Mouse (Mus musculus): ENCODE results near the gene Mthfsl.
A peak's percentile ranks its signal among the peaks of the same experiment; 100 is the strongest.
"Not testable (repeated sequence)": the region's sequence is repeated elsewhere in the genome, so short reads cannot be mapped to it uniquely, and the experiment has no call there.

Gene Mthfsl

DNA sequence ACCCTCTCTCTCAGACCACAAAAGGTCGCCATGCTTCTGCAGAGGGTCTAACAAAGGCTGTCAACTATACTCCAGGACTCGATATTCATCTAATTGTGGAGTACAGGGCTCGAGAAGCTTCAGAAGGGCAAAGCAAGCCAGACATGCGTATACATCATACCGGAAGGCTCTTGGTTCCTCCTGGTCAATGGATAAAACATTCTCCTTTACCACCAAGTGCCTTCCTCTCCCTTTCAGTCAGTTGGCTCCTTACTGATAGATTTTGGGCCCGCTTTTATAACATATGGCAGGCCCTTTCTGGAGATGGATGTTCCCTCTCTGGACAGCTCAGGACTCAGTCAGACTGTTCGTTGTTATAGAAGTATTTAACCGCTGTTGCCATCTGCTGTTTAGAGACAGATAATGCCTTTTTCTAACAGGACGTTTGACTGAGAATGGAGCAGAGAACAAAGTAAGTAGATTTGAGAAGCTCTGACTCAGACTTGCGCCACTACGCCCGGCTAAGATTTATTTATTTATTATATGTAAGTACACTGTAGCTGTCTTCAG lies at the start of gene Mthfsl:
TSS of gene Mthfsl (minus strand) at position 308 of the 549 bp plus-strand sequence.
- peak; percentile 17 for DNase-seq (ENCODE audit: extremely low read depth, insufficient read length, low spot score)

DNA sequence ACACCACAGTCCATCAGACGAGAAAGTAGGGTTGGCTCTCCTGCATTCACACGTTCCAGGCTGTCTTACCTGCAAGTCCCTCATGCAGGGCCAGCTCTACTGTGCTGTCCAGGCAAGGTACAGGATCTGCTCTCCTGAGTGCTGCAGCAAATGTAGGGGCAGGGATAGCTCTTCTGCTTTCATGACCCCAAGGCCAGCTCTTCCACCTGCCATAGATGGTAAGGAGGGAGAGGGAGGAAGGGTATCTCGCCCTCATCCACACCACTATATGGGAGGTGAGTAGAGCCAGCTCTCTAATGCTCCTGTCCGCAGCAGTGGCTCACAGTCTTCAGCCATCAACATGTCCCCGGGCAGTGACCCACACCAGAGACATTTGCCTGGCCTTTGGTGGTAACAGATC lies 49.4 kb upstream of the Mthfsl start:
- not testable (repeated sequence) for DNase-seq (ENCODE audit: extremely low read depth, insufficient read length, low spot score)

DNA sequence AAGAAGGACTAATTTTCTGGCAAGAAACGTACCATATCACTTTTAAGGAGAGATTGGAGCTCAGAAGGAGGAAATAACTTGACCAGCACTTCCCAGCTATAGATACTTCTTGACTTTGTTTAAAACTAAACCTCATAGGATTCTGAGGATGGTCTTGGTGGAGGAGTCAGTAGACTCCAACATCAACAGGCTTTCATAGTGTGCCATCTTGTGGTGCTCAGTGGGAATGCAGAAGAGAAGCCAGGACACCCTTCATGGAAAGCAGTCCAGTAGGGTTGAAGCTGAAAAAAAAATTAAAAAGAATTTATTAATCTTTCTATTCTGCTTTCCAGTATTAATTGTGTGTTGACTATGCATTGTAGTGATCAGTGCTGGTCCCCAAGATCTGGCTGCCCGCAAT lies 26.6 kb upstream of the Mthfsl start:
- DNase-seq (ENCODE audit: extremely low read depth, insufficient read length, low spot score) = not testable (repeated sequence)

DNA sequence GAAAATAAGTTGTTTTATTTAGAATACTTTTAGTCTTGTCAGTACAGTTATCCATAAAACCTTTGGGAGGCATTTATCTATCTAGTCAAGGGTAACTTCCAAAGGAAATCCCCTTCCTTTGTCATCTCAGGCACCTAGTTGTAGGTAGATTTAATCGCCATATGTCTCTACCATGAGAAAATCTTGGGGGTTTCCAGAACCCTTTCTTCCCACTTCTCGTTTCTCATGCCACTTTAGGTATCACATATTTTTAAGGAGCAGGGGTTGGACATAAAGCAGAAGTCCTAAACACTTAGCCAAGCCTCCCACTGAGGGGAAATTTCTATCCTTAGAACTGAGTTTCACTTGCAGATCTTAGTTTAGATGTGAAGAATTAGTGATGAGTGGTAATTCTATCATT lies 25.9 kb upstream of the Mthfsl start:
- DNase-seq (ENCODE audit: extremely low read depth, insufficient read length, low spot score) = not testable (repeated sequence)

DNA sequence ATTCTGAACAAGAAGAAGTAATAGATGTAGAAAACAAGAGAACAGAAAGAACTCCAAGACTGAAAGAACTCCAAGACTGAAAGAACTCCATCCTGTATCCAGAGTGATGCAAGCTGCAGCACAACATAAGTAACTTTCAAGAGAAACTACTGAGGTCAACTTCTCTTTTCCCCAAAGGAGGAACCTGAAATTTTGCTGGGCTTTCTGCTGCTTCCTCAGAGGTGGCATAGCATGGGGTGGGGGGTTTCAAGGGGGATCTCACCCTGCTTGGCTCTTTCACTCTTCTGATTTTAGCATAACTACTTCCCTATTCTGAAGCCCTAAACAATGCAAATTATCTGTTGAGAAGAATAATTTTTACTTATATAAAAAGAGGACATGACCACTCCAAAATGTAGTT lies 15.2 kb upstream of the Mthfsl start:
- not testable (repeated sequence) for DNase-seq (ENCODE audit: extremely low read depth, insufficient read length, low spot score)

DNA sequence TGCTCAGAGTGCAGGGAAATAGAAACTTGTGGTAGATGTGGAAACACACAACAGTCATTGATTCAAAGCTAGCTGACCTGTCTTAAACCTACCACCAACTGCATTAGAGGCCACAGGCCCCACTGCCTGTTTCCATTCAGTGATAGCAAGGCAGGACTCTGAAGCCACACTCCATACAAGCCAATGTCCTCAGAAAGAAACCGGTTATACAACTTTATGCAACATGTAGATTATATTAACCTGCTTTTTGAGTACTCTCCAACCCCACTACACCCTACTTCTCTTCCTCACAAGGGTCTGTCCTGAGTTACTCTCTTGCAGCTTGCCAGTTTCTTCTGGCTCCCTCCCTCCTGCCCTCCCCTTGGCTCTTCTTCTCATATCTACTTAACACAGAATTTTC lies 13.1 kb upstream of the Mthfsl start:
- not testable (repeated sequence) for DNase-seq (ENCODE audit: extremely low read depth, insufficient read length, low spot score)

GRCm38 (mm10) chr9:88732334-88732733 lies 12.2 kb upstream of the Mthfsl start:
- DNase-seq (ENCODE audit: extremely low read depth, insufficient read length, low spot score) = not testable (repeated sequence)

DNA sequence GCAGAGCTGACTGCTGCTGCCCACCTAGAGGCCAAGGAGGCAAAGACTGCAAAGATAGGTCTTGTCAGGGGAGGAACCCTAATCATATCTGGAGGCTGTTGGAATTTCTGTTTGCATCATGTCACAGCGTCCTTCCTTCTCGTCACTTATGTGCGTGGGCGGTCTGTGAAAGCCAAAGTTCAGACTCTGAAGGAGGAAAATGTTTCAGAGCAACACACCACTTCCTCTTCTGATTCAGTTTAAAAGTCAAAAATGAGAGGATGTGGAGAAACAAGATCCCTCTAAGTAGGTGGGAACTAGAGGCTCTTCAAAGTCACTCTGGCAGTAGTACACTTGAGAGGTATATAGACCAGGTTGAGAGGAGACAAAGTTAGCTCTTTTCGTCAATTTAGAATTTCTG lies 11.6 kb upstream of the Mthfsl start, which contains the start of gene Bcl2a1d:
TSS of gene Bcl2a1d (minus strand) at position 187 of the 400 bp plus-strand sequence.
- not testable (repeated sequence) for DNase-seq (ENCODE audit: extremely low read depth, insufficient read length, low spot score)

DNA sequence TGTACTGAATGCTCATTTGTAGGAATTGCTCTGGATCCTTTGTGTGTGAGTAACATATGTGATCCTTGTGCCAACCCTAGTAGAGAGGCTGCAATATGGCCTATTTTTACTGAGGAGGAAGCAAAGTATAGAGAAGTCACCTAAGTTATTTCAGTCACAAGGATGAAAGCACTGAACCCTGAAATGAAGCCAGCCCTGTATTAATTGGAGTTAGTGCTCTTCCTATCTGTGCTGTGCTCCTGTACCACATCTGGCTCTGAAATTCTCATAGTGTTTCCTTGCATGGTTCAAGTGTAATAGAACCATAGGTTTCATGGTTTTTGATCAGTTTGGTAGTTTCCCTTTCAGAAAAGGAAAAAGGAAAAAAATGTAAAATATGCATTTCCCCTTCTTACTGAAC lies 8.2 kb upstream of the Mthfsl start:
- DNase-seq (ENCODE audit: extremely low read depth, insufficient read length, low spot score) = not testable (repeated sequence)

DNA sequence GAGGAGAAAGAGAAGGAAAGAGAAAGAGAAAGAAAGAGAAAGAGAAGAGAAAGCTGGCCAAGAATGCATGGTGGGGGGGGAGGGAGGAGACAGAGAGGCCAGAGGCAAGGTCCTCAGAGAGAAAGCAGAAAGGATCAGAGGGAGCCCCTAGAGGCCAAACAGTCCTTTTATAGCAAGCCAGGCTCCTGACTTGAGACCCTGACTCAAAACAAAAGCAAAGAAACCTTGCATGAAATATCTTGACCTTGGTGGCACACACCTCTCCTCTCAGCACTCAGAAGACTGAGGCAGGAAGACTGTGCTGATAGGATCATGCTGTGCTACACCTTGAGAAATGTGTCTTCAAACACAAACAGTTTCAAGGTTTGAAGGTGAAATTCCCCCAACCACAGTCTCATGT lies 1.5 kb upstream of the Mthfsl start:
- not testable (repeated sequence) for DNase-seq (ENCODE audit: extremely low read depth, insufficient read length, low spot score)

DNA sequence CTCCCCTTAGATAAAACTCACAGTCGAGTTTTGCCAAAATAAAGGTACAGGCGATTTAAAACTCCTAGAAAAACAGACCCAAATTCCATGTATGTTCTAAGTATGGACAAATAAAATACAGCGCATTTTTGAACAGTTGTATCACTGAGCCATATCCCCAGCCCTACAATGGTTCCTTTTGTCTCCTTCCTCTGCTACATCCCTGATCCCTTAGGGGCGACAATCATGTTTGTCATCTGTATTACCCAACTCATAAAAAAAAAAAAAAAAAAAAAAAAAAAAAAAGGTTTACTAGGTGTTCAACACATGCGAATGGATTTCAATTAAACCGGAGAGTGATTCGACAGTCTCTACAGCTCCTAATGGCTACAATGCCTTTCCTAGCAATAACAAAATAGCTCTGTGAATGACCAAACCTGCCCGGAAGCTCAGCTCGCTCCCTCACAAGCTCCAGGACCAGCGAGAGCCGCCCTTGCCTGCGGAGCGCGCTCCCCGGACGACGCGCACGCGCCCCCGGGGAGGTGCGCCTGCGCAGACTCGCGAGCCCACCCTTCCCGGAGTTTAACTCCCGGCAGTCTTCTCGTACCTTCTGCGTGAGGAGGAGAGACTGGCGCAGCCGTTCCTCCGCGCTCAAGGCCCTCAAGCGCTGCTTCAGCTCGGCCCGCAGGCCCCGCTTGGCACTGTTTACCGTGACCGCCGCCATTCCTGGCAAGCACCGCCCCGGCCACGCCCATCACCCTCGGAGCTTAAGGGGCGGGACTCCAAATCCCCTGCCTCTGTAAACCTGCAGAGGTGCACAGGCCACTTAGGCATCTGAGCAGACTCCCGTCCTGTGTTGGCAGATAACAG lies 799 bp downstream of the Mthfsl start:
- DNase-seq (ENCODE audit: extremely low read depth, insufficient read length, low spot score) = peak; percentile 3

- DNase-seq (ENCODE audit: extremely low read depth, insufficient read length, low spot score) = not testable (repeated sequence)
Measured at GRCm38 (mm10) chr9:88718593-88718992, 1.5 kb downstream of the Mthfsl start.

GRCm38 (mm10) chr9:88718140-88718539 lies 2.0 kb downstream of the Mthfsl start:
- DNase-seq (ENCODE audit: extremely low read depth, insufficient read length, low spot score) = not testable (repeated sequence)

- DNase-seq (ENCODE audit: extremely low read depth, insufficient read length, low spot score) = not testable (repeated sequence)
Measured at GRCm38 (mm10) chr9:88714515-88714914, 5.6 kb downstream of the Mthfsl start.

DNA sequence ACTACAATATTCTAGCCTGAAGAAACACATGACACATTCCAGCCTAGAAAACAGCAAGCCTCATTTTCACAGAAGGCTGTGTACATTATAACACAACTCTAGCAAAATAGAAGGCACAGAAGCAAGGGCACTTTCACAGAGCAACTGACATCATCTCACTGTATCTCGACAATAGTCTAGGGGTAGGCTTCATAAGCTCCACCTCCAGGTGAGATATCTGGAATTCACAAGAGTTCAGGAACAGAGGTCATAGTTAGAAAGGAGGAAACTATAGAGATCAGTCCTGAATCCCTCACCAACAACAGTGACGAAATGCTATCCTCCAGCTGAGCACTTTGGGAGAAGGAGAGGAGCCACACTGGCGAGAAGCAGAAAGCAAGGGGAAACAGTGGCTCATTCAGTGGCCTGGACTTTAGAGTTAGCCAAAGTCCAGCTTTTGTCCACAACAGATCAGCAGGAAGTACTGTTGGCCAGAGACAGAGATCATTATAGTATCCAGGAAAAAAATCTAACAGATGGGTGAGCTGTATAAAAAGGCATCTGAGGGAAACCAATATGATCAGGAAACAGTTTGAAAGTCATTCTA lies 7.8 kb downstream of the Mthfsl start:
- DNase-seq (ENCODE audit: extremely low read depth, insufficient read length, low spot score) = not testable (repeated sequence)

GRCm38 (mm10) chr9:88710910-88711438 lies 9.1 kb downstream of the Mthfsl start:
- DNase-seq (ENCODE audit: extremely low read depth, insufficient read length, low spot score) = not testable (repeated sequence)

DNA sequence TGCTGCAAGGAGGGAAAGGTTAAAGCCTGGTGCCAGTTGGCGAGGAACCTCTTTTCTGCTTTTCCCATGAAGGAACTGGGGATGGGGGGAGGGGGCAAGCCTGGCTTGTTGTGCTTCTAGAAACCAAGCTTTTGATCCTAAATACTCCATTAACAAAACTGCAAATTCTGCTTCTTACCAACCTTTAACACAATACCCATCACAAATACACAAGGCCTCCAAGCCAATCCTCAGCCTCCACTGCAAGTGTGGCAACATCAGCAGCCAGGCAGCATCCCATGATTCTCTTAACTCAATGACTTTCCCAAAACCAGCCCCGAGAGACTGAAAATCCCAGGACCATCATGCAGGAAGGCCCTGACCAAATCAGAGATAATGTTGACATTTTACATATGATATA lies 9.7 kb downstream of the Mthfsl start:
- not testable (repeated sequence) for DNase-seq (ENCODE audit: extremely low read depth, insufficient read length, low spot score)

DNA sequence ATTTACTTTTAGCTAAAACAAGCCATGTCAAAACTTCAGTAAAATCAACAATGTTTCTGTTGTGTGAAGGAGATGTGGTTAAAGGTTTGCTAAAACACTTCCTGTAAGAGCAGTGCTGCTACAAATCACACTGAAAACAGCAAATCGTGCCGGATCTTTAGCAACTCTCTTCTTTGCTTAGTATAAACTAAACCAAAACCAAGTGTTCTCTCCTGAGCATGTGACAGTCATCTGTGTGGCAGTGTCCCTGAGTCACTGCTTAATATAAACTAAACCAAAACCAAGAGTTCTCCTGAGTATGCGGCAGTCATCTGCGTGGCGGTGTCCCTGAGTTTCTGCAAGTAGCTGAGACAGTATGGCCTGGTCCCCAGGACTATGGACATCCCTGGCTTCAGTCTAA lies 10.3 kb downstream of the Mthfsl start:
- not testable (repeated sequence) for DNase-seq (ENCODE audit: extremely low read depth, insufficient read length, low spot score)

- no peak for DNase-seq (ENCODE audit: extremely low read depth, insufficient read length, low spot score)
Measured at GRCm38 (mm10) chr9:88709304-88709703, 10.8 kb downstream of the Mthfsl start.

- DNase-seq (ENCODE audit: extremely low read depth, insufficient read length, low spot score) = no peak
Measured at GRCm38 (mm10) chr9:88706700-88707099, 13.4 kb downstream of the Mthfsl start.

DNA sequence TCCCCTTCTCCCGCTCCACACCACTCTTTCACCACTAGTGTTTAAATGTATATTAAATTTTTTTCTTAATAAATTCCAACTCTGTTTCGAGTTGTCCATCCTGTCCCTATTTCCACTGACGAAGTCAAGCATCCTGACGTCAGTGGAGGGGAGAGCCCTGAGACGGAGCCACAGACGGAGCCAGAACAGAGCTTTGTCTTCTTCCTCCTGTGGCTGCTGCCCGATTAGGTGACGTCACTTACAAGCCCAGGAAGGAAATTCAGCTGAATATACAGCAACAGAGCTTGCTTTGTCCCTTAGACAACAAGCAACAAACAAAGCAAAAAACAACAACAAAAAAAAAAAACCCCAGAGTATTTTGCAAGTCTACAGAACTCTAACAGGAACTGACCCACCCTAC lies 14.9 kb downstream of the Mthfsl start:
- not testable (repeated sequence) for DNase-seq (ENCODE audit: extremely low read depth, insufficient read length, low spot score)

All from 3134 (cell line).